Mouse (Mus musculus) liver, postnatal 0 days (tissue): Measurements from ENCODE around the gene Slc25a36. TPM values are rescaled to one million over a fixed set of nuclear protein-coding genes. Genes with fewer than 3 reads are reported as not detected.

Experiments
- ATAC-seq: fragments of 200-750 bp; cut with Nextera tagmentation; 2 replicates; pipeline ENCODE4 v1.8.0; 2017; ENCODE audit warnings: mild to moderate bottlenecking, moderate library complexity
- DNase-seq: peaks from one replicate; pipeline ENCODE4 v3.0.0-alpha.2; 2016
- H3K27ac ChIP-seq: fragments of 300-500 bp; sonication (generic); 2 replicates; pipeline ENCODE4 v1.5.1; 2014; ENCODE audit warnings: antibody characterized with exemption, moderate library complexity, mild to moderate bottlenecking, low read depth
- H3K27me3 ChIP-seq: fragments of 300-500 bp; sonication (generic); 2 replicates; pipeline ENCODE4 v1.6.1; 2014; ENCODE audit warnings: low read length, control low read depth, mixed read lengths; ENCODE audit not compliant: insufficient read depth
- H3K36me3 ChIP-seq: fragments of 300-500 bp; sonication (generic); replicated peaks from 2 replicates; pipeline ENCODE4 v1.6.1; 2014; ENCODE audit warnings: mild to moderate bottlenecking, control low read depth, low read length, moderate library complexity, mixed read lengths; ENCODE audit not compliant: insufficient read depth
- H3K4me1 ChIP-seq: fragments of 300-500 bp; sonication (generic); 2 replicates; pipeline ENCODE4 v1.6.1; 2014; ENCODE audit warnings: antibody characterized with exemption, mild to moderate bottlenecking, control low read depth; ENCODE audit not compliant: insufficient read depth
- H3K4me2 ChIP-seq: fragments of 300-500 bp; sonication (generic); 2 replicates; pipeline ENCODE4 v1.6.1; 2014; ENCODE audit warnings: low read depth, mild to moderate bottlenecking, low read length, moderate library complexity, mixed read lengths
- H3K4me3 ChIP-seq: fragments of 300-500 bp; sonication (generic); 2 replicates; pipeline ENCODE4 v1.5.1; 2014; ENCODE audit warnings: low read depth, low read length
- H3K9ac ChIP-seq: fragments of 300-500 bp; sonication (generic); replicated peaks from 2 replicates; pipeline ENCODE4 v1.6.1; 2014; ENCODE audit warnings: mild to moderate bottlenecking, moderate library complexity
- H3K9me3 ChIP-seq: fragments of 300-500 bp; sonication (generic); 2 replicates; pipeline ENCODE4 v1.6.1; 2016; ENCODE audit warnings: mild to moderate bottlenecking, control low read depth, low read length, mixed read lengths
- CTCF ChIP-seq: sonication (generic); IDR thresholded peaks from 2 replicates; pipeline ENCODE4 v1.5.1; 2016; ENCODE audit warnings: antibody characterized with exemption, low read depth
- EP300 ChIP-seq: IDR thresholded peaks from 2 replicates; pipeline ENCODE4 v1.6.1; 2016; ENCODE audit warnings: antibody characterized with exemption, low read depth, mild to moderate bottlenecking
- WGBS: fragments of 180-500 bp; shearing (Covaris S2); extraction: QIAGEN DNeasy Blood & Tissue Kit; methylation state at CpG from one replicate; pipeline ENCODE4 v1.1.7; 2014; ENCODE audit not compliant: insufficient replicate concordance; 5-methylcytosine and 5-hydroxymethylcytosine counted together
- polyA plus RNA-seq: library from polyadenylated mRNA; unstranded; fragments of >200 nt; fragmentation: Nextera tagmentation; extraction: Ambion mirVana; gene quantifications from 2 replicates; pipeline ENCODE4 v1.2.1, GENCODE M21; 2015

The Slc25a36 gene
- 4.3 and 4.8 TPM in 2 replicates for polyA plus RNA-seq

- DNase-seq (peak; percentile 92), ATAC-seq (peak; percentile 93)
- no peak for TF ChIP-seq EP300
- no peak for TF ChIP-seq CTCF
- H3K4me1 ChIP-seq: peaks cover 15% of the 10 kb centered on the region; the same call in 1 of the 2 replicates
- H3K27ac ChIP-seq: peak within 1 kb of the TSS; percentile 88
- peak within 1 kb of the TSS; percentile 79 for H3K4me2 ChIP-seq
- no peaks in the 10 kb centered on the region for H3K36me3 ChIP-seq
- under 1% methylated on average over 85 of the region's 91 CpGs for WGBS
- peak within 1 kb of the TSS; percentile 86 for H3K9ac ChIP-seq
- H3K9me3 ChIP-seq: no peaks in the 10 kb centered on the region
- H3K4me3 ChIP-seq: peak within 1 kb of the TSS; percentile 72
- H3K27me3 ChIP-seq: peaks cover 24% of the 10 kb centered on the region
These were observed at the start of gene Slc25a36 for GRCm38 (mm10) chr9:97110571-97111390. Slc25a36 (minus strand) TSS chr9:97111157.

DNA sequence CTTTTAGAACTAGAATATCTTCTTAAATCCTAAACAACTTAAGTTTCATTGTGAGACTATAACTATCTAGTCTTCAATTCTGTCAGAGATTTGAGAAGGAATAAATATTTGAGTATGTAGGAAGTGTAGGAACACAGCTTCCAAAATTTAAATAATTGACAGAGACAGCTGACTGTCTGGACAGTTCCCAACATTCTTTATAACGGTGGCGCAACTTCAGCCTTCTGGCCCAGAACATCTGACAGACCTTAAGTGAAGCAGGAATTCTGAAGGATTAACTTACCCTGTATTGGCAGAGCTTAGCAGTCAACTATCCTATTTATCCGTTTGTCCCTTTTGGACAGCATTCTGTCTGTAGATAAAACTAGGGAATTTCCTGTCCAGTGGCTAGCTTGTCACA lies 47.5 kb upstream of the Slc25a36 start:
- no peak for DNase-seq
- peaks cover 37% of the 10 kb centered on the region for H3K27me3 ChIP-seq
- H3K4me2 ChIP-seq: no peak overlapping the region
- no peak overlapping the region for H3K9ac ChIP-seq
- H3K9me3 ChIP-seq: no peaks in the 10 kb centered on the region
- TF ChIP-seq EP300: no peak
- no peak for TF ChIP-seq CTCF
- no peak overlapping the region for H3K27ac ChIP-seq
- no peak for ATAC-seq
- H3K4me3 ChIP-seq: no peak overlapping the region
- H3K4me1 ChIP-seq: no peaks in the 10 kb centered on the region
- 48% methylated on average over 3 of the region's 3 CpGs for WGBS
- no peaks in the 10 kb centered on the region for H3K36me3 ChIP-seq

GRCm38 (mm10) chr9:97155981-97156380 lies 45.0 kb upstream of the Slc25a36 start:
- WGBS: 49% methylated on average over 3 of the region's 3 CpGs
- DNase-seq: peak; percentile 34
- peak; percentile 64 for ATAC-seq
- peaks cover 36% of the 10 kb centered on the region for H3K27me3 ChIP-seq
- TF ChIP-seq CTCF (no peak), EP300 (no peak)
- no peak overlapping the region for H3K4me3 ChIP-seq
- no peak overlapping the region for H3K4me2 ChIP-seq
- no peaks in the 10 kb centered on the region for H3K9me3 ChIP-seq
- H3K27ac ChIP-seq: no peak overlapping the region
- H3K36me3 ChIP-seq: no peaks in the 10 kb centered on the region
- H3K9ac ChIP-seq: no peak overlapping the region
- H3K4me1 ChIP-seq: no peaks in the 10 kb centered on the region

DNA sequence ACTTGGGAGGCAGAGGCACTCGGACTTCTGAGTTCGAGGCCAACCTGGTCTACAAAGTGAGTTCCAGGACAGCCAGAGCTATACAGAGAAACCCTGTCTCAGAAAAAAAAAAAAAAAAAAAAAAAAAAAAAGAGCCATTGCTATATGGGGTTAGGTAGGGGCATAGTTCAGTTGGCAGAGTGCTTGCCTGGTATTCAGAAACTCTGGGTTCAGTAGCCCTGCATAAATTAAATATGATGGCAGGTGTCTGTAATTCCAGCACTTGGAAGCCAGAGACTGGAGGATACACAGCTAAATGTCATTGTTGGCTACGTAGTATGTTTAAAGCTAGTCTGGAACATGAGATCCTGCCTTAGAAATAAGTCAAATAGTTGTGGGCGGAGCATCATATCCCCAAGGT lies 44.0 kb upstream of the Slc25a36 start:
- no peak overlapping the region for H3K4me2 ChIP-seq
- H3K27ac ChIP-seq: no peak overlapping the region
- no peak for ATAC-seq
- H3K9ac ChIP-seq: no peak overlapping the region
- no peak for TF ChIP-seq EP300
- no peak for TF ChIP-seq CTCF
- no peaks in the 10 kb centered on the region for H3K36me3 ChIP-seq
- peaks cover 29% of the 10 kb centered on the region for H3K27me3 ChIP-seq
- H3K9me3 ChIP-seq: no peaks in the 10 kb centered on the region
- WGBS: 76% methylated on average over 4 of the region's 4 CpGs
- DNase-seq: no peak
- no peaks in the 10 kb centered on the region for H3K4me1 ChIP-seq
- H3K4me3 ChIP-seq: no peak overlapping the region

GRCm38 (mm10) chr9:97153006-97153405 lies 42.0 kb upstream of the Slc25a36 start:
- WGBS: 72% methylated on average over 3 of the region's 3 CpGs
- ATAC-seq: no peak
- Histone ChIP-seq H3K27me3 (peaks cover 39% of the 10 kb centered on the region), H3K9me3 (no peaks in the 10 kb centered on the region), H3K27ac (no peak overlapping the region), H3K4me2 (no peak overlapping the region), H3K4me1 (no peaks in the 10 kb centered on the region), H3K9ac (no peak overlapping the region), H3K36me3 (no peaks in the 10 kb centered on the region), H3K4me3 (no peak overlapping the region)
- TF ChIP-seq EP300 (no peak), CTCF (no peak)
- DNase-seq: no peak

GRCm38 (mm10) chr9:97147270-97147669 lies 36.3 kb upstream of the Slc25a36 start:
- TF ChIP-seq EP300 (no peak), CTCF (no peak; the same call in 1 of the 2 replicates)
- WGBS: 57% methylated on average over 2 of the region's 2 CpGs
- Histone ChIP-seq H3K4me1 (peaks cover 2% of the 10 kb centered on the region; the same call in 1 of the 2 replicates), H3K9me3 (no peaks in the 10 kb centered on the region), H3K4me3 (no peak overlapping the region), H3K4me2 (no peak overlapping the region), H3K36me3 (no peaks in the 10 kb centered on the region), H3K27ac (no peak overlapping the region), H3K27me3 (peaks cover 46% of the 10 kb centered on the region), H3K9ac (no peak overlapping the region)
- ATAC-seq: peak; percentile 99
- DNase-seq: peak; percentile 81
